Mouse (Mus musculus): ENCODE data around the gene Ddx52. TPM values are rescaled to one million over a fixed set of nuclear protein-coding genes. Genes with fewer than 3 reads are reported as not detected.

The Ddx52 gene
- polyA plus RNA-seq, 1 experiment from 2014 or later = 27.4 TPM

GRCm38 (mm10) chr11:83979992-83980391 lies 38.1 kb downstream of the Ddx52 start:
- H3K9ac ChIP-seq (ENCODE audit: low read length) = no peak overlapping the region

GRCm38 (mm10) chr11:83981338-83981737 lies 39.5 kb downstream of the Ddx52 start:
- 84% methylated on average over 10 of the region's 10 CpGs for WGBS
- peaks cover 21% of the 10 kb centered on the region for H3K36me3 ChIP-seq (ENCODE audit: control insufficient read depth, insufficient read depth, low read length)

More at GRCm38 (mm10) chr11:83979992-83980391, 38.1 kb downstream of the Ddx52 start:
- no peaks in the 10 kb centered on the region for H3K9me3 ChIP-seq (replicated peaks; ENCODE audit: control insufficient read depth, low read length)
- H3K4me1 ChIP-seq (ENCODE audit: control insufficient read depth, insufficient read depth, low read length) = no peaks in the 10 kb centered on the region
- H3K36me3 ChIP-seq (ENCODE audit: control insufficient read depth, insufficient read depth, low read length) = peaks cover 21% of the 10 kb centered on the region
- no peak overlapping the region for H3K27ac ChIP-seq (ENCODE audit: low read length)
- no peak overlapping the region for H3K4me2 ChIP-seq (ENCODE audit: low read depth, low read length)
- H3K4me3 ChIP-seq (replicated peaks; ENCODE audit: low read length) = no peak overlapping the region
- no peaks in the 10 kb centered on the region for H3K27me3 ChIP-seq (ENCODE audit: control insufficient read depth, insufficient read depth, low read length)
- ATAC-seq (ENCODE audit: insufficient read depth, low FRiP score) = no peak
- 89% methylated on average over 6 of the region's 6 CpGs for WGBS

GRCm38 (mm10) chr11:83991701-83992100 lies 49.8 kb downstream of the Ddx52 start:
- WGBS = 68% methylated on average over 4 of the region's 4 CpGs
- no peak for ATAC-seq (ENCODE audit: insufficient read depth, low FRiP score)
- H3K9me3 ChIP-seq (replicated peaks; ENCODE audit: control insufficient read depth, low read length) = no peaks in the 10 kb centered on the region
- H3K4me1 ChIP-seq (ENCODE audit: control insufficient read depth, insufficient read depth, low read length) = no peaks in the 10 kb centered on the region
- H3K4me2 ChIP-seq (ENCODE audit: low read depth, low read length) = no peak overlapping the region
- no peak overlapping the region for H3K9ac ChIP-seq (ENCODE audit: low read length)
- no peaks in the 10 kb centered on the region for H3K27me3 ChIP-seq (ENCODE audit: control insufficient read depth, insufficient read depth, low read length)
- no peak overlapping the region for H3K4me3 ChIP-seq (replicated peaks; ENCODE audit: low read length)
- H3K36me3 ChIP-seq (ENCODE audit: control insufficient read depth, insufficient read depth, low read length) = peaks cover 3% of the 10 kb centered on the region; the same call in 1 of the 2 replicates
- H3K27ac ChIP-seq (ENCODE audit: low read length) = no peak overlapping the region

More at GRCm38 (mm10) chr11:83981338-83981737, 39.5 kb downstream of the Ddx52 start:
- Histone ChIP-seq H3K4me1 (ENCODE audit: control insufficient read depth, insufficient read depth, low read length) (no peaks in the 10 kb centered on the region), H3K4me3 (replicated peaks; ENCODE audit: low read length) (no peak overlapping the region), H3K9me3 (replicated peaks; ENCODE audit: control insufficient read depth, low read length) (no peaks in the 10 kb centered on the region), H3K9ac (ENCODE audit: low read length) (no peak overlapping the region), H3K4me2 (ENCODE audit: low read depth, low read length) (no peak overlapping the region), H3K27me3 (ENCODE audit: control insufficient read depth, insufficient read depth, low read length) (no peaks in the 10 kb centered on the region), H3K27ac (ENCODE audit: low read length) (no peak overlapping the region)
- no peak for ATAC-seq (ENCODE audit: insufficient read depth, low FRiP score)

GRCm38 (mm10) chr11:83993428-83993827 lies 51.6 kb downstream of the Ddx52 start:
- ATAC-seq (ENCODE audit: insufficient read depth, low FRiP score) = peak; percentile 50; the same call in 1 of the 2 replicates
- H3K36me3 ChIP-seq (ENCODE audit: control insufficient read depth, insufficient read depth, low read length) = peaks cover 3% of the 10 kb centered on the region; the same call in 1 of the 2 replicates

GRCm38 (mm10) chr11:83994481-83994880 lies 52.6 kb downstream of the Ddx52 start:
- Histone ChIP-seq H3K9ac (ENCODE audit: low read length) (no peak overlapping the region), H3K36me3 (ENCODE audit: control insufficient read depth, insufficient read depth, low read length) (peaks cover 3% of the 10 kb centered on the region; the same call in 1 of the 2 replicates), H3K27ac (ENCODE audit: low read length) (no peak overlapping the region), H3K4me1 (ENCODE audit: control insufficient read depth, insufficient read depth, low read length) (no peaks in the 10 kb centered on the region), H3K4me3 (replicated peaks; ENCODE audit: low read length) (no peak overlapping the region), H3K4me2 (ENCODE audit: low read depth, low read length) (no peak overlapping the region), H3K27me3 (ENCODE audit: control insufficient read depth, insufficient read depth, low read length) (no peaks in the 10 kb centered on the region), H3K9me3 (replicated peaks; ENCODE audit: control insufficient read depth, low read length) (no peaks in the 10 kb centered on the region)
- WGBS = 70% methylated on average over 3 of the region's 3 CpGs
- ATAC-seq (ENCODE audit: insufficient read depth, low FRiP score) = no peak

More at GRCm38 (mm10) chr11:83993428-83993827, 51.6 kb downstream of the Ddx52 start:
- no peaks in the 10 kb centered on the region for H3K27me3 ChIP-seq (ENCODE audit: control insufficient read depth, insufficient read depth, low read length)
- H3K9me3 ChIP-seq (replicated peaks; ENCODE audit: control insufficient read depth, low read length) = no peaks in the 10 kb centered on the region
- WGBS = 33% methylated on average over 2 of the region's 2 CpGs
- H3K4me3 ChIP-seq (replicated peaks; ENCODE audit: low read length) = no peak overlapping the region
- H3K4me2 ChIP-seq (ENCODE audit: low read depth, low read length) = no peak overlapping the region
- H3K9ac ChIP-seq (ENCODE audit: low read length) = no peak overlapping the region
- H3K4me1 ChIP-seq (ENCODE audit: control insufficient read depth, insufficient read depth, low read length) = no peaks in the 10 kb centered on the region
- H3K27ac ChIP-seq (ENCODE audit: low read length) = peak overlapping the region; percentile 12; the same call in 1 of the 2 replicates

GRCm38 (mm10) chr11:83995535-83995950 lies 53.7 kb downstream of the Ddx52 start:
- H3K36me3 ChIP-seq (ENCODE audit: control insufficient read depth, insufficient read depth, low read length) = peaks cover 3% of the 10 kb centered on the region; the same call in 1 of the 2 replicates
- WGBS = 84% methylated on average over 2 of the region's 2 CpGs

GRCm38 (mm10) chr11:83997171-83997868 lies 55.5 kb downstream of the Ddx52 start:
- H3K9ac ChIP-seq (ENCODE audit: low read length) = no peak overlapping the region
- H3K27ac ChIP-seq (ENCODE audit: low read length) = 0 out of 2 replicates have a peak overlapping the region, but pooled peaks have one; percentile 33
- no peaks in the 10 kb centered on the region for H3K4me1 ChIP-seq (ENCODE audit: control insufficient read depth, insufficient read depth, low read length)
- no peak overlapping the region for H3K4me3 ChIP-seq (replicated peaks; ENCODE audit: low read length)
- no peak overlapping the region for H3K4me2 ChIP-seq (ENCODE audit: low read depth, low read length)
- no peaks in the 10 kb centered on the region for H3K9me3 ChIP-seq (replicated peaks; ENCODE audit: control insufficient read depth, low read length)
- 70% methylated on average over 5 of the region's 5 CpGs for WGBS
- peak; percentile 76; the same call in 1 of the 2 replicates for ATAC-seq (ENCODE audit: insufficient read depth, low FRiP score)
- no peaks in the 10 kb centered on the region for H3K27me3 ChIP-seq (ENCODE audit: control insufficient read depth, insufficient read depth, low read length)
- peaks cover 3% of the 10 kb centered on the region; the same call in 1 of the 2 replicates for H3K36me3 ChIP-seq (ENCODE audit: control insufficient read depth, insufficient read depth, low read length)

More at GRCm38 (mm10) chr11:83995535-83995950, 53.7 kb downstream of the Ddx52 start:
- no peaks in the 10 kb centered on the region for H3K27me3 ChIP-seq (ENCODE audit: control insufficient read depth, insufficient read depth, low read length)
- no peaks in the 10 kb centered on the region for H3K9me3 ChIP-seq (replicated peaks; ENCODE audit: control insufficient read depth, low read length)
- ATAC-seq (ENCODE audit: insufficient read depth, low FRiP score) = no peak
- no peak overlapping the region for H3K27ac ChIP-seq (ENCODE audit: low read length)
- H3K4me2 ChIP-seq (ENCODE audit: low read depth, low read length) = no peak overlapping the region
- no peak overlapping the region for H3K4me3 ChIP-seq (replicated peaks; ENCODE audit: low read length)
- no peak overlapping the region for H3K9ac ChIP-seq (ENCODE audit: low read length)
- no peaks in the 10 kb centered on the region for H3K4me1 ChIP-seq (ENCODE audit: control insufficient read depth, insufficient read depth, low read length)

- H3K27ac ChIP-seq (ENCODE audit: low read length) = no peak overlapping the region
- H3K4me3 ChIP-seq (replicated peaks; ENCODE audit: low read length) = no peak overlapping the region
- no peaks in the 10 kb centered on the region for H3K27me3 ChIP-seq (ENCODE audit: control insufficient read depth, insufficient read depth, low read length)
- no peak for ATAC-seq (ENCODE audit: insufficient read depth, low FRiP score)
- no peaks in the 10 kb centered on the region for H3K9me3 ChIP-seq (replicated peaks; ENCODE audit: control insufficient read depth, low read length)
- no peaks in the 10 kb centered on the region for H3K4me1 ChIP-seq (ENCODE audit: control insufficient read depth, insufficient read depth, low read length)
- H3K4me2 ChIP-seq (ENCODE audit: low read depth, low read length) = no peak overlapping the region
- 90% methylated on average over 3 of the region's 3 CpGs for WGBS
- H3K9ac ChIP-seq (ENCODE audit: low read length) = no peak overlapping the region
- H3K36me3 ChIP-seq (ENCODE audit: control insufficient read depth, insufficient read depth, low read length) = peaks cover 3% of the 10 kb centered on the region; the same call in 1 of the 2 replicates
These were observed 57.1 kb downstream of the Ddx52 start for GRCm38 (mm10) chr11:83998993-83999392.

GRCm38 (mm10) chr11:83999411-83999915 lies 57.6 kb downstream of the Ddx52 start:
- no peak for ATAC-seq (ENCODE audit: insufficient read depth, low FRiP score)
- Histone ChIP-seq H3K4me2 (ENCODE audit: low read depth, low read length) (no peak overlapping the region), H3K4me3 (replicated peaks; ENCODE audit: low read length) (no peak overlapping the region), H3K9ac (ENCODE audit: low read length) (no peak overlapping the region), H3K4me1 (ENCODE audit: control insufficient read depth, insufficient read depth, low read length) (no peaks in the 10 kb centered on the region), H3K27ac (ENCODE audit: low read length) (no peak overlapping the region), H3K27me3 (ENCODE audit: control insufficient read depth, insufficient read depth, low read length) (no peaks in the 10 kb centered on the region), H3K9me3 (replicated peaks; ENCODE audit: control insufficient read depth, low read length) (no peaks in the 10 kb centered on the region), H3K36me3 (ENCODE audit: control insufficient read depth, insufficient read depth, low read length) (peaks cover 3% of the 10 kb centered on the region; the same call in 1 of the 2 replicates)
- 90% methylated on average over 4 of the region's 4 CpGs for WGBS
